Mouse (Mus musculus) cortical plate, adult 2 months (tissue): Measurements from ENCODE around the gene Fam107a.

ENCODE experiments used
- CTCF ChIP-seq: fragments of 200-500 bp; IDR thresholded peaks from 2 replicates; pipeline ENCODE4 v1.5.1; 2011; ENCODE audit warnings: mild to moderate bottlenecking, control low read depth, low read length; ENCODE audit not compliant: insufficient read depth; ENCODE audit errors: extremely low read depth
- POLR2A ChIP-seq: fragments of 200-500 bp; IDR thresholded peaks from 2 replicates; pipeline ENCODE4 v1.6.1; 2011; ENCODE audit warnings: mild to moderate bottlenecking, low read length, control low read depth; ENCODE audit not compliant: insufficient read depth; ENCODE audit errors: extremely low read depth

DNA sequence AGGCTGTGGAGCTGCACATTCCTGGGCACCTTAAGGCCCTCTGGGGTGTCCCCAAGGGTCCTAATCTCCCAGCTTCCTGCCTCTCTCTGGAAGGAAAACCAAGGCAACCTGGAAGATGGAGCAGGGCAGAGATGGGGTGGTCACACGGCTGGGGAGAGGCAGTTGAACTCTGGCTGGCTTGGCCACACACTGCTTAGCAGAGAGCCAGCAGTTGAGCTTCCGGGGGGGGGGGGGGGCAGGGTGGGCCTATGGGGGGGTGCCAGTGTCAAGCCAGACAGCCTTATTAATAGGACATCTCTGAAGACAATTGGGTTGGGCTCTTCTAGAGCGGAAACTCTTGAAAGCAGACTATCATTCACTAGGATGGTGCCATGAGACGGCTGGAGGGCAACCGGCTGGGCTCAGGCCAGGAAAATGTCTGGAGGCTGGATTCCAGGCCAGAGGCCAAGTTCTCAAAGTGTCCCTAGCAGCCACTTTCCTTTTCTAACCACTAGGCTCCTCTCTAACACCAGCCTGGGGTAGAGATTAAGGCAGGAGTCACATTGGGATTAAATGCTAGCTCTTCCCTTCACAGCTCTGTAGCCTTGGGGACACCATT, 24.8 kb upstream of the Fam107a start:
- TF ChIP-seq CTCF (no peak), POLR2A (no peak)
